Mouse (Mus musculus): ENCODE measurements around the gene AL731706.1. TPM values are rescaled to one million over a fixed set of nuclear protein-coding genes. Genes with fewer than 3 reads are reported as not detected.
"Not testable (repeated sequence)": the region's sequence is repeated elsewhere in the genome, so short reads cannot be mapped to it uniquely, and the experiment has no call there.

AL731706.1 gene
- total RNA-seq (2021): 10 to 100 TPM; 11.4 to 16.9 TPM
- long read RNA-seq, experiment 1, transcript AL731706.1-201 (3 exons, 944 nt): major isoform, 24 of 24 reads
- long read RNA-seq, experiment 1, partial matches to known transcripts: 0 of 24 reads
- long read RNA-seq, experiment 1, other reads (novel, unspliced or antisense): 0 of 24 reads
- long read RNA-seq, experiment 2, transcript AL731706.1-201 (3 exons, 944 nt): major isoform, 15 of 15 reads
- long read RNA-seq, experiment 2, partial matches to known transcripts: 0 of 15 reads
- long read RNA-seq, experiment 2, other reads (novel, unspliced or antisense): 0 of 15 reads

DNA sequence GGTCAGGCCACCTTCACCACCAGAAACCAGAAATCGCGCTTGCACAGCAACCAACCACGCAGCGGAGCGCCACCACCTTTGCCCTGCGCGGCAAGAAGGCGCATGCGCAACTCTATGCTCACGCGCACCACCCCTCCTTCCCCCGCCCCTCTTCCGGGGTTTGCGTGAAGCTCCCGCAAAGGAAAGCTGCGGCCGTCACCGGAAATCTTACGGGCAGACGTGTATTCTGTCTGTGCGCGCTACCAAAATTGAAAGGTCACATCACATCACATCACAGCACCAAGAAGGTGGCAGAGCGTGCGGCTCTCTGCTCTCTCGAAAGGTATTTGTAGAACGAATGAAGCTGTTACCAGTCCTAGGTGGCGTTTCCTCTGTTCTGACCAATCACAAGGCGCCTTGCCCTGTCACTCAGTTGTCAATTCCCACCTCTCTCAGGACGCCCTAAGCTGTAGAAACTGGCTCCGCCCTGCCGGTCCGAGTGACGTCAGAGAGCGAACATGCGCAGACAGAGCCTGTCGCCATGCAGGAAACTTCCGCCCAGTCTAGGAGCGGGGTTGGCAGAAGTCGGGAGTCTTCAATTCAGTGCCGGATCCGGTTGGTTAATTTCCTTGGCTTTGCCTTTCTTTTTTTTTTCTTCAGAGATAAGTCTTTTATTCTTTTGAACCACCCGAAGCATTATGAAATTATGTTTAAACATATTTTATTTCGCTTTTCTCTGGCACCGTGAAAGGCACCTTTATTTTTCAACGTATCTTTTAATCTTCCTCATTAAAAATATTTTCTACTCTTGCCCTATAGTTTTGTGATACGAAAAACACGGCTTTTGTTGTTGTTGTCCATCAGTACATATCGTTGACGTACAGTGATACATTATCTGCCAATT, at the start of gene AL731706.1, which contains the start of the genes Slx4ip and Mkks:
AL731706.1 (minus strand) TSS at position 322 of the 883 bp plus-strand sequence.
Slx4ip (plus strand) TSS at position 151 of the 883 bp plus-strand sequence.
Mkks (minus strand) TSS at position 322 of the 883 bp plus-strand sequence.
- DNase-seq: peak; percentile 97

DNA sequence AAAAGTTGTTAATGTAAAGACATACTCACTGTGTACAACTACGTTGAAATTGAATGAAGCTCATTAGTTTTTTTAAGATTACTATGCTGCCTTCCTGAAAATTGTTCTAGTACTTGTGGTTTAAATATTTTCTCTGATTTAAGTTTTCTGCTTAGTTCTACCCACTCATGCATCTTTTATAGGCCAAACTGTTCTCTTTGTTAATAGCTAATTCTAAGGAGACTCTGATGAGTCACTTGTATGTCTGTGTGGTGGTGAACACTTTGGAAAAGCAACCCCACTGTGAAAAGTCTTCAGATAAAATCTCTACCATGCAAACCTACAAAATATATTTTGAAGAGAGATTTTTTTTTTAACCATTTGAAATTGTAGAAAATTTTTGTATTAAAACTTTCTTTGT, 47.1 kb upstream of the AL731706.1 start:
- DNase-seq: no peak

DNA sequence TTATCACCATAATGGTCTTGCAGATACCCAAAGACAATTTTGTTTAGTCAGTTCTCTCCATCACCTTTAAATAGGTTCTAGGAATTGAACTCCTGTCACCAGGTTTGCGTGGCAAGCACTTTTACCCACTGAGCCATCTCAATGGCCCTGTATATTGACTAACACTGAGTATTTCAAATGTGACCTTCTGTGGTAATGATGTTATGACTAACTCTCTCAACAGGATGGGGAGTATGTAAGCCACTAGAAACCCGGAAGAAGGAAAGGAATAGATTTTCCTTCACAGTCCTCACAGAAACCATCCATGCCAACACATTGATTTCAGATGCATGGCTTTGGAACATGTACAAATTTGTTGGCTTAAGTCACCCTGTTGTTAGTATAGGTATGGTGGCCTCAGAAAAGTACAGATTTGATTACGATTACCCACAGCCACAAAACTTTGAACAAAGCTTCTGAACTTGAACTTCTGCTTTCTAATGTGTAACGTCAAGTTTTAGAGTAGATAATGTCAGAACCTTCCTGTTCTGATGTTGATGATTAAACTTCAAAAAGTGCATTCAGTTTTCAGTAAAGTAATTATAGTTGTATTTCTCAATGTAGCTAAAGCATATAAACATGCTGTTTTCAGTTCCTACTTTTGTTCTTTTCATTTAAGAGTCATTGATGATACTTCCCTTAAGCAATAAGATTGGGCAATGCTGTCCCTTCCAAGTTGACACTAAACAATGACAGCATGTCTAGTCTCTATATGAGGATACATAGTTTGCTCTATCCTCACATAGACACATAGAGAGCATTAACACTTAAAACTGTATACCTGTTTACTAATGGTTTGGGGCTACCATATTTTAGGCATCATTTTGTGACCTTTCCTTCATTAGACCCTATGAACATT, 45.5 kb upstream of the AL731706.1 start:
- no peak for DNase-seq

DNA sequence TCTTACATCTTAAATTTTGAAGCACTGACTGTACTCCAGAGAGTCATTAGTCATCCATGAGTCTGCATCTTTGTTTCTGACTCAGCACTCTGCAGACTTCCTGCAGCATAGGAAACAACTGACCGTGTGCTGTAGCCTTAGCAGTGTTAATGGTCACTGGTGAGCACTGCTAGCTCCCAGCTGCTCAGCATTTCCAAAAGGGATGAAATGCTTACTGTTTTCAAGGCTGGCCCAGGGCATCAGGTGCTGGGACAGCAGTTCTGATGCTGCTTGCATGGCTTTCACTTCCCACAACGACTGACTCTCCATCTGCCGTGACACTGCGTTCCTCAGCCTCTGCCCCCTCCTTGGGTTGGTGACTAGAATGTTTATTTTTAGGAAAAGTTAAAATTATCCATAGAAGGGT, 29.8 kb upstream of the AL731706.1 start:
- no peak for DNase-seq

DNA sequence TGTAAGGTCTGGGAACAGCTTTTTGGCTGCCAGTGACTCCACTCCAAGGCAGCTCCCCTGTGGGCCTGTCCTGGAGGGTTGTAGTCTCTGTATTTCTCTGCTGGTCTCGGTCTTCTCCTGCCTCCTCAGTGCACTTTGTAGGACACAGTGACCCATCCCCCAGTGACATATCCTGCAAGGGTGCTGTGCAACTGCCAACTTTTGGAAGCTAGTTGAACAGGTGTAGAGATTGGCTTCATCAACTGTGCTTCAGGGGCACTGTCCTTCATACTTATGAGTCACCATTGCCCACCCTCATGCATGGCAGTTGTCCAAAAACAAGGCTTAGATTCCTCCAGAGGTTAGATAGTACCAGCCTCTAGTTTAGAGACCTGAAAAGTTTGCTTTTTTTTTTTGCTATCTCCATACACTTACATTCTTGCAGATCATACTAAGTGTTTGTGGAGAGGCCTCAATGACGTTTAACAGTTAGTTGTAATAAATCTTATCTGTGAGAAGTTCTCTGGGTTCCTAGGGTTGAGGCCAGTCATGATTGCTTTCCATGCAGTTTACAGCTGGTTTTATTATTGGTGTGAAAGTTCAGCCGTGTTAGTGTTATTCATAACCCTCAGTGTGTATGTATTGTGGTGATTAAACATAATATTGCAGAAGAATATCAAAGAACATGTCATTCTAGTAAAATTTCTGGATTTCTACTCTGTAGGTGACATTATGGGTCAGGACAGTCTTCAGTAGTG, 29.2 kb upstream of the AL731706.1 start:
- DNase-seq: no peak

DNA sequence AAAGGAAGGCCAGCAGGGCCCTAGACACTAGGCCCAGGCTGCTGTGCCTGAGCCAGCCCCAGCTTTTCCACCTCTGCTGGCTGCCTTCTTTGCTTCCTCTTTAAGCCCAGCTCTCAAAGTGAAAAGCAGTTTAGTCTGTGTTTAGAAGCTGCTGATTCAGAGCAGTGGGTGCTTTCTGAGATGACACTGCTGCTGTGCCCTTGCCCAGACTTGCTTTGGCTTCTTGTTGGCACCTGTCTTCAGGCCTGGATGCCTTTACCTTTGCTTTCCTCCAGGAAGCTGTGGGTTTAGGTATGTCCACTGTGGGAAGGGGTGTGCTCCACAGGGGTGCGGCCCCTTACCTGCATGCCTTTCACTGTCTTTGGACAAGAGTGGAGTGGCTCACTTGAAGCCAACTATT, 28.2 kb upstream of the AL731706.1 start:
- DNase-seq: no peak

DNA sequence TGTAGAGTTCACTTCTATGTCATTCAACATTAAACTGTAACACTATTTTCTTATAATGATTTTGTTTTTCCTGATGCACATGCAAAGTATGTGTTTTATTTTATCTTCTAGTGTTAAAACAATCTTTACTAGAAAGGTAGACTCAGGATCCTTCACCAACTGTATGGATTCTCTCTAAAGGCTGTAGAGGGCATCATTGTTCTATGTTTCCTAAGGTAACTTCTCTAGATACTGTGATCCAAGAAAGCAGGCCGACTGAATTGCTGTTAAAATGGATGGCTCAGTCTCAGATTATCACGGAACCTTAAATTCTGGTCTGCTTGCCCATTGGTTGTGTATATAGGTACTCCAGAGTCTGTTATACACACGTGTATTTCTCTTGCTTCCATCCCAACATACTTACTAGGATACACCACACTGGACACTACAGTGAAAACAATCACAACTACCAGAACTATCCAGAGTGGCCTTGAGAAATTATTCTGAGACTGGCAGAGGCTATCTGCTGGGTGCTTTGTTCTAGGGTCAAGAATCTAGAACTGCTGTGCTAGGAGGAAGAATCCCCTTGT, 23.2 kb upstream of the AL731706.1 start:
- no peak for DNase-seq

DNA sequence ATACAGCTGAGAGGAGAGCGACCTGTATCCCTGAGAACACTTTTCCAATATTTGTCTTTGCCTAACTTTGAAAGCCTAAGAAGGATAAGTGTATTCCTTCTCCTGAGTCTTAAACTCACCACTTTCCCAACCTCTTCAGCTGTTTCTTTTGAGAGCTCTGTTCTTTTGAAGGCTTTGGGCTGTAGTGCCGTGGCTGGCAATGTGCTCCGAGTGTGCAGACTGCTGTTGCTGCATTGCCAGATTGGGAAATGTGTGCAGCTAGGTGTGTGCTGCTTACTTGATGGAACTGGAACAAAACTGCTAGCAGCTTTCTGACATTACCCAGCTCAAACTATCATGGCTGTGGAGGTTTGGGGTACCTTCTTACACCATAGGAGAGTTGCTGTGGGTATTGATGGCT, 21.8 kb upstream of the AL731706.1 start:
- DNase-seq: no peak

DNA sequence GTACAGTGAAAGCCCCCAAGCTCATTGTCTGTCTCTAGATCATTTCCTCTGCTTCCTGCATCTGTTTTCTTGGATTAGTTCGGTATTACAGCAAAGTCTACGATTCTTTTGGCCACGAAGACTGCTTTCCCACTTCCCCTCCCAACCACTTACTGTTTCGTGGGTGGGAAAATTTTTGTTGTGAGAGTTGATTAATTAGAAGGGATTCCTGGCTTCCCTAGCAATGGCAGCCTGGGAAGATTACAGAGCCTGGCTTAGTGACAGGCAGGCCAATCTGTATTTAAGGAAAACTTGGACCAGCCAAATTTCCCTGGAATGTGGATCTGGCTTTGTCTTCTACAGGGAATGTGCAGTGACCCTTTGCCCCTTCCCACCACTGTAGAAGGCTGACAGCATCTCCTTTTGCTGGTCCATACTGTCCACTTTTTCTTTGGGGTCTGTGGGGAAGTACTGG, 20.8 kb upstream of the AL731706.1 start:
- DNase-seq: no peak

DNA sequence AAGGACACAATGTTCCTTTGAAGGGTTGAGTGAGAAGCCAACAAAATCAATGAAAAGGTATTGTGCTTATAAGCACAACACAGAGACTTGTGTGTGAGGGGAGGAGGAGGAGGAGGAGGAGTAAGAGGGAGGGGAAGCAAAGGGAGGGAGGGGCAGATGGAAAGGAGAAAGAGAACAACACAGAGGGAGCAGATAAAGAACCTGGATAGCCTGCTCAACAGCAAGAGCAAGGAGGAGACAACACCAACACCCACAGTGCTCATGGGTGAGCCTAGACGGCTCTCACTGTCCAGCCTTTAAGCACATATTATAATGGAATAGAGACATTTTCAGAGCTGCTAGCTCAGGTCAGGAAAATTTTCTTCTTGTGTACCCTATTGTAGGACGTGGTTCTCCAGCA, 18.1 kb upstream of the AL731706.1 start:
- DNase-seq: no peak

DNA sequence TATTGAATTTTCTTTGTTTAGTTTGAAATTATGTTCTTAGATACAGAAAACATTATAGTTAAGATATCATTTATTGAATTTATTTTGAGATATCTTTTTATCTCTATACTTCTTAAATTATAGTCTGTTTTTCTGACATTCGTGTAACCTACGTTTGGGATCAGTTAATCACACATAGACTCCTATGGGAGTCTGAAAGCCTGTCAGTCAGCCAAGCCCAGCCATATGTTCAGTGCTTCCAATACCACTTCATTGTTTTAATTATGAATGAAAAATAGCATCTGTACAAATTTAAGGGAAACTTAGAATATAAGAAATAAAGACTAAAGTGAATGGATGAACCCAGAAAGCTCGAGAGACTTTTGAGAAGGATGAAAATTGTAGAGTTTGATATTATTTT, 17.4 kb upstream of the AL731706.1 start:
- no peak for DNase-seq

DNA sequence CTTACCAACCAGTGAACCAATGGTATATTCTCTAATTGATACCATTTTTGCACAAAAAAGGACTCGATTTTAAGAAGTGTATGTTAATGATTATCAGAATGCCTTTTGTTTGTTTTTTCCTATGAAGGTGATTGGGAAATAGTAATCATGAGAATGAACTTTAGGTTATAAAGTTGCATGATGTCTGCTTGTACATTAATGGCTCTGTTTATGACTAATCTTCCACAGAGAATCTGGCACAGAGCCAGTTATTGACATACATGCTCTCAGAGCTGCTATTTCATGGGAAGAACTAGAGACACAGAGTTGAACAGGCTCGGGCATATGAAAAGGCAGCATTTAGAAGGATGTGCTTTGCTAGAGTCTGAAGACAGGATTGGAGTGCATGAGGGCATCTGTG, 4.9 kb upstream of the AL731706.1 start:
- no peak for DNase-seq

DNA sequence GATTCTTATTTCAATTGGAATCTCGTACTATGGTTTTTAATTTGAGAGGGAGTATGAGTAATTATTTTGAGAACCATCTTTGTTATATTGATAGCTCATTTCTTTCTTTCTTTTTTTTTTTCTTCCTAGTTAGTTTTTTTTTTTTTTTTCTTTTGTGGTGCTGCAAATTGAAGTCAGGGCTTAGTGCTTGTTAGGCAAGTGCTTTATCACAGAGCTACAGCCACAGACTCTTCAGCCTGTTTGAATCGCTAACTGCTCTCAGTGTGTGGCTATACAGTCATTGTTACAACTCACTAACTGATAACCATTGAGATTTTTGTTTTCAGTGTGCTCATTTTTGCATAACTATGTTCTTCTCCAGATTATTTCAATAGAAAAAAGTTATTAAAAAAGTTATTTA, 3.3 kb upstream of the AL731706.1 start:
- DNase-seq: no peak

DNA sequence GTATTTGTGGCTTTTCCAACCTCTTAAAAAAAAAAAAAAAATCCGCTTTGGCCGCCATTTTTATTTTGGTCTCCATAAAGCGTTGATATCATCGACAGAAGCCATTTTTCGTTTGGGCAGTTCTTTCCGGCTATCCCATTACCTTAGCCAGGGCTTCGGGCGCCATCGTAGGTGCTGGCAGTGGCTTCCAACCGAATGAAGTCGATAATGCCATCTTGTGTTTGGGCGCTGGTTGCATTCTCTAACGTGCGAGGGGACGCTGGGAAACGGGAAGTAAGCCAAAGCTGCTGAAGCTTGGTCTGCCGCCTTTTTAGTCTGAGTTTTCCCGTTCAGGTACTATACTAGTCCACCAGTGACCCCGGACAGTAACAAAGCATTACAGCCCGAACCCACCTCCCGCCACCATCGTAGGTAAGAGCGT, 772 bp upstream of the AL731706.1 start:
- DNase-seq: peak; percentile 87

DNA sequence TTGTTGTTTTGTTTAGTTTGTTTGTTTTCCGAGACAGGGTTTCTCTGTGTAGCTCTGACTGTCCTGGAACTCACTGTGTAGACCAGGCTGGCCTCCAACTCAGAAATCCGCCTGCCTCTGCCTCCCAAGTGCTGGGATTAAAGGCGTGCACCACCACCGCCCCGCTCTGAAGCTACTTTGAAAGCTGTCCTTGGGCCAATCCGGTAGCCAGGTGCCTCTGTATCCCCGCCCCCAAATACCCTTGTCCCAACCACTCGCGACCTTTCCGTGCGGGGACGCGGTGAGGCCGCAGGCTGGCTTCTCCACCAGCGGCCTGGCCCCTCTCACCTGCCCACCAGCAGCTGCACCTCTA, 497 bp downstream of the AL731706.1 start:
- DNase-seq: not testable (repeated sequence)

DNA sequence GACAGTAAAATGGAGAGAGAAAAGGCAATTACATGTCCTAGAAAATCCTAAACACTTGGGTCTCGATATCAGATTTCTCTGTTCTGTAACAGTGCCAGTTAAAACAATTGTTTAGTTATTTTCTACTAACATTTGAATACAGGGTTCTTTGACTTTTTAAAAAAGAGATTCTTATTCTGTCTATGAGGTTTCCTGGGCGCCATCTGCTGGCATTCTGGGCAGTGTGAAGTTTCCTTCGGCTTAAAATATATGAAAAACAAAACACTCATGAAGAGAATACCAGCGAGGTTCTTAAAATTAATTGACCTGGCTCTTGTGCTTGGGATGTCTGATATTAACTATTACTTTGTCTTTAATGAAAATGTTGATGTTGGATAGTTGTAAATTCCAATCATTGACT, 4.3 kb downstream of the AL731706.1 start:
- DNase-seq: peak; percentile 23

DNA sequence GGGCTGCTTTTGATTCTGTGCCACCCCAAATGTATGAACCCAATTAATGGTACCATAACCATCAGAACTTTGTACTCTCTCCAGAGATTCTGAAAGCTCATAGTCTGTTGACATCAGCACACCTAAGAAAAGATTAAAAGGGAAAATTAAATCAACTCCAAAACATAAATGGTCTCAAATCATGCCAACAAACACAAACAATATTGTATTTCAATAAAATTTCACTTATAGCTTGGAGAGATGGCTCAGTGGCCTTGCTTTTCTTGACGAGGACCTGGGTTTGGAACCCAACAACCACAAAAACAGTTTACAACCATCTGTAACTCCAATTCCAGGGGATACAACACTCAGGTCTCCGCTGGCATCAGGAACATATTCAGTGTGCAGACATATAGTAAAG, 5.6 kb downstream of the AL731706.1 start, which contains the start of gene AL731706.2:
AL731706.2 (minus strand) TSS at position 101 of the 400 bp plus-strand sequence.
- no peak for DNase-seq

DNA sequence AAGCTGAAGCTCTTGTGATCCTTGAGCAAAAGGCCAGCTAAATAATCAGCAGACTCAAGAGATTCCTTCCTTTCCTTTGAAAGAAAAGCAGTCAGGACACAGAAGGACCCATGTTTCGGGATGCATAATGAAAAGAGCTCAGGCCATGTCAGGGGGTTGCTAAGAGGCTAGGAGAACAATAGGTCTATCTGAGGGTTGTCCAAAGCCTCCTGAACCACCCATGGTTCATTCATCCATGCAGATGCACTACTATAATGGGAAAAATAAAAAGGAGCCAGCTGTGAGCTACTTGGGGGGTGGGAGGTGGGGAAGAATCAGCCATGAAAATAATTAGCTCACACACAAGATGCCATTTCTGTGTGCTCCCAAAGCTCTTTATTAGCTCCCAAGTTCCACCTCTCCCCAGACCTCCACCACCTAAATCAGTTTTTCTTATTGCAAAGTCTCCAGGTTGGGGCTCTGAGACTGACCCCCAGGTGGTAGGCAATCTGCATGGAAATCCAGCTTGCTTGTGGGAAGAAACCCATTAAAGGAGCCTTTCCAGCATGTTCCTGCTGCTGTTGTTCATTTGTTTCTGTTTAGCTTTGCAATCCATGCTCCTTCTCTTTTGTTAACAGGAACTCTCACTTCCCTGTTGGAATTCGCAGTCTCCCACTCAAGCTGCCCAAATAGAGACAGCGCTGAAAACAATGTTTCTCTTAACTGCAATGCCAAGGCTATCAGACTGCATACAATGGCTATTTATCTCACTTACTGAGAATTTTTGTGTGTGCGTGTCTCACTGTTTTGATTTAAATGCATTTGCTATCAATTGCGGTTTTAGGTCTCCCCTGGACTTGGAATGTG, 36.4 kb downstream of the AL731706.1 start:
- DNase-seq: no peak

DNA sequence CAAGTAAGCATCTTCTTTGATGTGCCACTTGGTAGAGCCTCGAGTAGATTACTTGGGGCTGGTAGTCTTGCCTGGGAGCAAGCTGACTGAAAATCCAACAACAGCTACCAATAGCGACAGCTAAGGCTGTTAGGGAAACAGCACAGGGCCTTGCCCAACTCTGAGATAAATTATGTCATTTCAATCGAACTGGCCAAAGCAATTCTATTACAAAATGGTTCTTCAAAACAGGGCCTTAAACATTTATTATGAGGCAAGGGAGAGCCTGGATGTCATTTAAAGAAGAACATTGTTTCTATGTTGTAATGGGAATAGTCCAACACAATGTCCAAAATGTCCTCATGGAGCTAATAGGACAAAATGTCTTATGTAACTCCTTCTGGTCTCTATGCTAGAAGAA, 40.8 kb downstream of the AL731706.1 start:
- no peak for DNase-seq

DNA sequence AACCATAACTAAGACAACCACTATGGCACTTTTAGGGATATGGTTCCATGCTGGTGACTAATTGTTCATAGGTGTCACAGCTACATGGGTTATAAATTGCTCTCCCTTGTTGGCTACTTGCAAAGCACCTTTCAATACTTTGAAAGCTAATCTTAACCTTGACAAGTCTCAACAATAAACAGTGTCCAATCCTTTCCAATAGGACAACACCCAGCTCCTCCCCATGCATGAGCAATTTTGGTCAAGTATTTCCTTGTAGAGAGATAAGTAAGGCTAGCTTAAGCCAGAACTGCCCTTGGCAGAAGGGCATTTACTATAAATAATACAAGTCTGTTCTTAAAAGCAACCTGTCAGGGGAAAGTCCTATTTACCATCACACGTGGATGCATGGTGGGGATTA, 53.2 kb downstream of the AL731706.1 start:
- no peak for DNase-seq
